Mouse (Mus musculus) heart, embryonic 13.5 days (tissue): ENCODE results near the gene Havcr1. TPM values are rescaled to one million over a fixed set of nuclear protein-coding genes. Genes with fewer than 3 reads are reported as not detected.
"Not testable (repeated sequence)": the region's sequence is repeated elsewhere in the genome, so short reads cannot be mapped to it uniquely, and the experiment has no call there.

ENCODE experiments used
- ATAC-seq: fragments of 200-750 bp; cut with Nextera tagmentation; 2 replicates; pipeline ENCODE4 v1.8.0; 2017; ENCODE audit warnings: moderate TSS enrichment; ENCODE audit not compliant: insufficient number of reproducible peaks, low FRiP score, low TSS enrichment; ENCODE audit errors: extremely low read depth
- H3K27ac ChIP-seq: fragments of 300-500 bp; sonication (generic); replicated peaks from 2 replicates; pipeline ENCODE4 v1.5.1; 2015; ENCODE audit warnings: moderate library complexity, mild to moderate bottlenecking, inconsistent platforms
- H3K27me3 ChIP-seq: fragments of 300-500 bp; sonication (generic); replicated peaks from 2 replicates; pipeline ENCODE4 v1.6.1; 2015; ENCODE audit warnings: mild to moderate bottlenecking, inconsistent platforms
- H3K36me3 ChIP-seq: fragments of 300-500 bp; sonication (generic); 2 replicates; pipeline ENCODE4 v1.6.1; 2015; ENCODE audit warnings: mild to moderate bottlenecking, inconsistent platforms
- H3K4me1 ChIP-seq: fragments of 300-500 bp; sonication (generic); 2 replicates; pipeline ENCODE4 v1.6.1; 2015; ENCODE audit warnings: inconsistent platforms
- H3K4me2 ChIP-seq: fragments of 300-500 bp; sonication (generic); 2 replicates; pipeline ENCODE4 v1.6.1; 2015; ENCODE audit warnings: inconsistent platforms, mild to moderate bottlenecking, moderate library complexity
- H3K4me3 ChIP-seq: fragments of 300-500 bp; sonication (generic); 2 replicates; pipeline ENCODE4 v1.5.1; 2015; ENCODE audit warnings: moderate library complexity, mild to moderate bottlenecking, inconsistent platforms
- H3K9ac ChIP-seq: fragments of 300-500 bp; sonication (generic); 2 replicates; pipeline ENCODE4 v1.6.1; 2015; ENCODE audit warnings: inconsistent platforms, mild to moderate bottlenecking, moderate library complexity
- H3K9me3 ChIP-seq: fragments of 300-500 bp; sonication (generic); 2 replicates; pipeline ENCODE4 v1.6.1; 2016; ENCODE audit warnings: inconsistent platforms
- WGBS: fragments of 180-500 bp; shearing (Covaris S2); methylation state at CpG from one replicate; pipeline ENCODE4 v1.1.7; 2015; ENCODE audit warnings: mixed read lengths; 5-methylcytosine and 5-hydroxymethylcytosine counted together
- polyA plus RNA-seq: library from polyadenylated mRNA; unstranded; fragments of >200 nt; fragmentation: Nextera tagmentation; extraction: Ambion mirVana; gene quantifications from 2 replicates; pipeline ENCODE4 v1.2.1, GENCODE M21; 2015

The Havcr1 gene
- 0.08 TPM in 1 of 2 replicates, not detected in the other for polyA plus RNA-seq

GRCm38 (mm10) chr11:46735076-46735475 lies at the start of gene Havcr1:
Gene Havcr1, plus strand, starts transcription at chr11:46735080.
- H3K4me2 ChIP-seq, H3K36me3 ChIP-seq, H3K9ac ChIP-seq, H3K4me3 ChIP-seq, H3K27ac ChIP-seq, H3K4me1 ChIP-seq, H3K27me3 ChIP-seq, H3K9me3 ChIP-seq, ATAC-seq: not testable (repeated sequence)
- WGBS = 90% methylated on average over 1 of the region's 1 CpGs

GRCm38 (mm10) chr11:46690136-46690535 lies 44.7 kb upstream of the Havcr1 start:
- Histone ChIP-seq H3K4me3 (no peak overlapping the region), H3K9ac (no peak overlapping the region), H3K9me3 (no peaks in the 10 kb centered on the region), H3K4me1 (no peaks in the 10 kb centered on the region), H3K4me2 (no peak overlapping the region), H3K27ac (no peak overlapping the region), H3K36me3 (no peaks in the 10 kb centered on the region), H3K27me3 (no peaks in the 10 kb centered on the region)
- 78% methylated on average over 2 of the region's 2 CpGs for WGBS
- no peak for ATAC-seq

GRCm38 (mm10) chr11:46695849-46696248 lies 39.0 kb upstream of the Havcr1 start:
- H3K4me1 ChIP-seq, H3K9ac ChIP-seq, H3K27ac ChIP-seq, H3K27me3 ChIP-seq, H3K36me3 ChIP-seq, H3K4me3 ChIP-seq, ATAC-seq, H3K9me3 ChIP-seq, H3K4me2 ChIP-seq: not testable (repeated sequence)
- WGBS = 71% methylated on average over 2 of the region's 2 CpGs

GRCm38 (mm10) chr11:46697433-46698277 lies 37.2 kb upstream of the Havcr1 start:
- no peak for ATAC-seq
- H3K4me3 ChIP-seq = no peak overlapping the region
- WGBS = 67% methylated on average over 5 of the region's 5 CpGs
- no peaks in the 10 kb centered on the region for H3K27me3 ChIP-seq
- H3K4me1 ChIP-seq = no peaks in the 10 kb centered on the region
- H3K4me2 ChIP-seq = no peak overlapping the region
- no peaks in the 10 kb centered on the region for H3K36me3 ChIP-seq
- no peak overlapping the region for H3K9ac ChIP-seq
- no peaks in the 10 kb centered on the region; the same call in 1 of the 2 replicates for H3K9me3 ChIP-seq
- no peak overlapping the region for H3K27ac ChIP-seq

- 66% methylated on average over 6 of the region's 6 CpGs for WGBS
- no peaks in the 10 kb centered on the region for H3K36me3 ChIP-seq
- H3K9me3 ChIP-seq = no peaks in the 10 kb centered on the region; the same call in 1 of the 2 replicates
- H3K27me3 ChIP-seq = no peaks in the 10 kb centered on the region
- H3K27ac ChIP-seq = no peak overlapping the region
- H3K4me3 ChIP-seq = no peak overlapping the region
- ATAC-seq = no peak
- no peaks in the 10 kb centered on the region for H3K4me1 ChIP-seq
- no peak overlapping the region for H3K4me2 ChIP-seq
- no peak overlapping the region for H3K9ac ChIP-seq
Observed at GRCm38 (mm10) chr11:46698278-46698655, 36.6 kb upstream of the Havcr1 start.

- Histone ChIP-seq H3K27me3 (no peaks in the 10 kb centered on the region), H3K9ac (no peak overlapping the region), H3K4me3 (no peak overlapping the region), H3K9me3 (no peaks in the 10 kb centered on the region; the same call in 1 of the 2 replicates), H3K27ac (no peak overlapping the region), H3K4me1 (no peaks in the 10 kb centered on the region), H3K36me3 (no peaks in the 10 kb centered on the region), H3K4me2 (no peak overlapping the region)
- no peak for ATAC-seq
- WGBS = 75% methylated on average over 5 of the region's 5 CpGs
Observed at GRCm38 (mm10) chr11:46698830-46699229, 36.0 kb upstream of the Havcr1 start.

- H3K9me3 ChIP-seq = no peaks in the 10 kb centered on the region
- 72% methylated on average over 6 of the region's 6 CpGs for WGBS
- no peak within 1 kb of the TSS for H3K27ac ChIP-seq
- no peaks in the 10 kb centered on the region for H3K36me3 ChIP-seq
- no peak for ATAC-seq
- no peak within 1 kb of the TSS for H3K4me2 ChIP-seq
- no peaks in the 10 kb centered on the region for H3K4me1 ChIP-seq
- no peak within 1 kb of the TSS for H3K4me3 ChIP-seq
- no peaks in the 10 kb centered on the region for H3K27me3 ChIP-seq
- no peak within 1 kb of the TSS for H3K9ac ChIP-seq
Observed at GRCm38 (mm10) chr11:46706664-46707356, 28.1 kb upstream of the Havcr1 start, which contains the start of gene Timd2. Gene Timd2, minus strand, starts transcription at chr11:46707061.

GRCm38 (mm10) chr11:46731541-46732070 lies 3.3 kb upstream of the Havcr1 start:
- no peaks in the 10 kb centered on the region for H3K27me3 ChIP-seq

GRCm38 (mm10) chr11:46733242-46733789 lies 1.6 kb upstream of the Havcr1 start:
- Histone ChIP-seq H3K4me2 (no peak overlapping the region), H3K27me3 (no peaks in the 10 kb centered on the region), H3K4me3 (no peak overlapping the region), H3K9ac (no peak overlapping the region), H3K9me3 (no peaks in the 10 kb centered on the region), H3K36me3 (no peaks in the 10 kb centered on the region), H3K4me1 (no peaks in the 10 kb centered on the region), H3K27ac (no peak overlapping the region)
- 51% methylated on average over 6 of the region's 6 CpGs for WGBS
- no peak for ATAC-seq

More at GRCm38 (mm10) chr11:46731541-46732070, 3.3 kb upstream of the Havcr1 start:
- Histone ChIP-seq H3K9ac (no peak overlapping the region), H3K27ac (no peak overlapping the region), H3K4me2 (no peak overlapping the region), H3K4me3 (no peak overlapping the region), H3K36me3 (no peaks in the 10 kb centered on the region), H3K4me1 (no peaks in the 10 kb centered on the region), H3K9me3 (no peaks in the 10 kb centered on the region)
- ATAC-seq = no peak
- WGBS = 78% methylated on average over 11 of the region's 11 CpGs

- Histone ChIP-seq H3K27me3 (no peaks in the 10 kb centered on the region), H3K27ac (no peak overlapping the region), H3K36me3 (no peaks in the 10 kb centered on the region), H3K4me2 (no peak overlapping the region), H3K9me3 (no peaks in the 10 kb centered on the region), H3K9ac (no peak overlapping the region), H3K4me1 (no peaks in the 10 kb centered on the region), H3K4me3 (no peak overlapping the region)
- 65% methylated on average over 1 of the region's 1 CpGs for WGBS
- ATAC-seq = no peak
Observed at GRCm38 (mm10) chr11:46734617-46735016, 263 bp upstream of the Havcr1 start.

GRCm38 (mm10) chr11:46739501-46739900 lies 4.6 kb downstream of the Havcr1 start:
- ATAC-seq = no peak
- H3K27ac ChIP-seq = no peak overlapping the region
- H3K27me3 ChIP-seq = no peaks in the 10 kb centered on the region
- no peak overlapping the region for H3K4me3 ChIP-seq
- H3K4me2 ChIP-seq = no peak overlapping the region
- no peaks in the 10 kb centered on the region for H3K4me1 ChIP-seq
- no peaks in the 10 kb centered on the region for H3K36me3 ChIP-seq
- 74% methylated on average over 4 of the region's 4 CpGs for WGBS
- no peak overlapping the region for H3K9ac ChIP-seq
- no peaks in the 10 kb centered on the region for H3K9me3 ChIP-seq
